Mouse (Mus musculus) liver, postnatal 0 days (tissue): ENCODE data around the gene Scn1a. TPM values are rescaled to one million over a fixed set of nuclear protein-coding genes. Genes with fewer than 3 reads are reported as not detected.
A peak's percentile ranks its signal among the peaks of the same experiment; 100 is the strongest.

ENCODE experiments used
- ATAC-seq: fragments of 200-750 bp; cut with Nextera tagmentation; 2 replicates; pipeline ENCODE4 v1.8.0; 2017; ENCODE audit warnings: mild to moderate bottlenecking, moderate library complexity
- DNase-seq: peaks from one replicate; pipeline ENCODE4 v3.0.0-alpha.2; 2016
- H3K27ac ChIP-seq: fragments of 300-500 bp; sonication (generic); 2 replicates; pipeline ENCODE4 v1.5.1; 2014; ENCODE audit warnings: antibody characterized with exemption, moderate library complexity, mild to moderate bottlenecking, low read depth
- H3K27me3 ChIP-seq: fragments of 300-500 bp; sonication (generic); 2 replicates; pipeline ENCODE4 v1.6.1; 2014; ENCODE audit warnings: low read length, control low read depth, mixed read lengths; ENCODE audit not compliant: insufficient read depth
- H3K36me3 ChIP-seq: fragments of 300-500 bp; sonication (generic); replicated peaks from 2 replicates; pipeline ENCODE4 v1.6.1; 2014; ENCODE audit warnings: mild to moderate bottlenecking, control low read depth, low read length, moderate library complexity, mixed read lengths; ENCODE audit not compliant: insufficient read depth
- H3K4me1 ChIP-seq: fragments of 300-500 bp; sonication (generic); 2 replicates; pipeline ENCODE4 v1.6.1; 2014; ENCODE audit warnings: antibody characterized with exemption, mild to moderate bottlenecking, control low read depth; ENCODE audit not compliant: insufficient read depth
- H3K4me2 ChIP-seq: fragments of 300-500 bp; sonication (generic); 2 replicates; pipeline ENCODE4 v1.6.1; 2014; ENCODE audit warnings: low read depth, mild to moderate bottlenecking, low read length, moderate library complexity, mixed read lengths
- H3K4me3 ChIP-seq: fragments of 300-500 bp; sonication (generic); 2 replicates; pipeline ENCODE4 v1.5.1; 2014; ENCODE audit warnings: low read depth, low read length
- H3K9ac ChIP-seq: fragments of 300-500 bp; sonication (generic); replicated peaks from 2 replicates; pipeline ENCODE4 v1.6.1; 2014; ENCODE audit warnings: mild to moderate bottlenecking, moderate library complexity
- H3K9me3 ChIP-seq: fragments of 300-500 bp; sonication (generic); 2 replicates; pipeline ENCODE4 v1.6.1; 2016; ENCODE audit warnings: mild to moderate bottlenecking, control low read depth, low read length, mixed read lengths
- CTCF ChIP-seq: sonication (generic); IDR thresholded peaks from 2 replicates; pipeline ENCODE4 v1.5.1; 2016; ENCODE audit warnings: antibody characterized with exemption, low read depth
- EP300 ChIP-seq: IDR thresholded peaks from 2 replicates; pipeline ENCODE4 v1.6.1; 2016; ENCODE audit warnings: antibody characterized with exemption, low read depth, mild to moderate bottlenecking
- WGBS: fragments of 180-500 bp; shearing (Covaris S2); extraction: QIAGEN DNeasy Blood & Tissue Kit; methylation state at CpG from one replicate; pipeline ENCODE4 v1.1.7; 2014; ENCODE audit not compliant: insufficient replicate concordance; 5-methylcytosine and 5-hydroxymethylcytosine counted together
- polyA plus RNA-seq: library from polyadenylated mRNA; unstranded; fragments of >200 nt; fragmentation: Nextera tagmentation; extraction: Ambion mirVana; gene quantifications from 2 replicates; pipeline ENCODE4 v1.2.1, GENCODE M21; 2015

The Scn1a gene
- polyA plus RNA-seq, 1 experiment from 2014 or later: not detected

GRCm38 (mm10) chr2:66272551-66272950 is 168.1 kb downstream of the Scn1a start:
- 85% methylated on average over 3 of the region's 3 CpGs for WGBS
- Histone ChIP-seq H3K9ac (no peak overlapping the region), H3K27ac (no peak overlapping the region), H3K36me3 (no peaks in the 10 kb centered on the region), H3K9me3 (no peaks in the 10 kb centered on the region), H3K4me3 (no peak overlapping the region), H3K4me1 (no peaks in the 10 kb centered on the region), H3K4me2 (no peak overlapping the region), H3K27me3 (no peaks in the 10 kb centered on the region)
- DNase-seq (no peak), ATAC-seq (no peak)
- no peak for TF ChIP-seq CTCF
- TF ChIP-seq EP300: no peak

GRCm38 (mm10) chr2:66256220-66257131 is 184.2 kb downstream of the Scn1a start, which contains the start of gene Ttc21b:
Gene Ttc21b (minus strand): TSS chr2:66256617.
- DNase-seq (peak; percentile 90), ATAC-seq (peak; percentile 99)
- Histone ChIP-seq H3K4me1 (peaks cover 8% of the 10 kb centered on the region), H3K36me3 (no peaks in the 10 kb centered on the region), H3K4me2 (peak within 1 kb of the TSS; percentile 93), H3K9ac (peak within 1 kb of the TSS; percentile 46), H3K9me3 (no peaks in the 10 kb centered on the region), H3K4me3 (peak within 1 kb of the TSS; percentile 68), H3K27me3 (no peaks in the 10 kb centered on the region), H3K27ac (no peak within 1 kb of the TSS)
- whole genome bisulfite sequencing: under 1% methylated on average over 51 of the region's 56 CpGs
- TF ChIP-seq CTCF (peak; percentile 75), EP300 (no peak)

GRCm38 (mm10) chr2:66244013-66244412 is 196.6 kb downstream of the Scn1a start:
- 79% methylated on average over 1 of the region's 1 CpGs for WGBS
- no peak overlapping the region for H3K27ac ChIP-seq

GRCm38 (mm10) chr2:66240334-66240733 is 200.3 kb downstream of the Scn1a start:
- H3K4me3 ChIP-seq: no peak overlapping the region
- TF ChIP-seq CTCF: no peak
- WGBS: 77% methylated on average over 1 of the region's 1 CpGs
- ATAC-seq: no peak
- H3K36me3 ChIP-seq: no peaks in the 10 kb centered on the region
- no peak overlapping the region for H3K9ac ChIP-seq
- no peak overlapping the region for H3K27ac ChIP-seq
- H3K27me3 ChIP-seq: no peaks in the 10 kb centered on the region
- no peak overlapping the region for H3K4me2 ChIP-seq
- no peaks in the 10 kb centered on the region for H3K9me3 ChIP-seq
- no peaks in the 10 kb centered on the region for H3K4me1 ChIP-seq
- no peak for DNase-seq

More at GRCm38 (mm10) chr2:66244013-66244412, 196.6 kb downstream of the Scn1a start:
- ATAC-seq (no peak), DNase-seq (no peak)
- H3K9me3 ChIP-seq: no peaks in the 10 kb centered on the region
- H3K9ac ChIP-seq: no peak overlapping the region
- H3K4me1 ChIP-seq: no peaks in the 10 kb centered on the region
- H3K27me3 ChIP-seq: no peaks in the 10 kb centered on the region
- no peaks in the 10 kb centered on the region; the same call in 1 of the 2 replicates for H3K36me3 ChIP-seq
- H3K4me2 ChIP-seq: no peak overlapping the region
- TF ChIP-seq CTCF: no peak
- TF ChIP-seq EP300: no peak
- no peak overlapping the region for H3K4me3 ChIP-seq

GRCm38 (mm10) chr2:66238886-66239285 is 201.8 kb downstream of the Scn1a start:
- DNase-seq (no peak), ATAC-seq (no peak)
- no peak overlapping the region for H3K4me2 ChIP-seq
- no peaks in the 10 kb centered on the region for H3K9me3 ChIP-seq
- no peaks in the 10 kb centered on the region for H3K27me3 ChIP-seq
- H3K9ac ChIP-seq: no peak overlapping the region
- H3K4me1 ChIP-seq: no peaks in the 10 kb centered on the region
- WGBS: 77% methylated on average over 5 of the region's 5 CpGs
- no peak overlapping the region for H3K27ac ChIP-seq
- H3K36me3 ChIP-seq: no peaks in the 10 kb centered on the region
- TF ChIP-seq CTCF (no peak), EP300 (no peak)
- H3K4me3 ChIP-seq: no peak overlapping the region

- Histone ChIP-seq H3K9me3 (no peaks in the 10 kb centered on the region), H3K4me1 (no peaks in the 10 kb centered on the region), H3K27ac (no peak overlapping the region), H3K4me3 (no peak overlapping the region), H3K27me3 (no peaks in the 10 kb centered on the region), H3K4me2 (no peak overlapping the region), H3K36me3 (no peaks in the 10 kb centered on the region), H3K9ac (no peak overlapping the region)
- DNase-seq (no peak), ATAC-seq (no peak)
- TF ChIP-seq CTCF: no peak
- no peak for TF ChIP-seq EP300
- 82% methylated on average over 7 of the region's 7 CpGs for WGBS
Measured at GRCm38 (mm10) chr2:66220954-66221353, 219.7 kb downstream of the Scn1a start.

Other genes with a start within 250 kb of the Scn1a start
- 0.56 and 0.60 TPM in 2 replicates for gene Ttc21b, start 184.2 kb downstream of the Scn1a start, polyA plus RNA-seq
- gene Scn9a, start 194.1 kb upstream of the Scn1a start, polyA plus RNA-seq: not detected in 2 replicates